Mouse (Mus musculus) midbrain, embryonic 15.5 days (tissue): Measurements from ENCODE around the gene Prkab1. TPM values are rescaled to one million over a fixed set of nuclear protein-coding genes. Genes with fewer than 3 reads are reported as not detected.

Source experiments
- ATAC-seq: fragments of 200-750 bp; cut with Nextera tagmentation; replicated peaks from 2 replicates; pipeline ENCODE4 v1.8.0; 2017; ENCODE audit warnings: moderate TSS enrichment
- H3K27ac ChIP-seq: fragments of 300-500 bp; sonication (generic); 2 replicates; pipeline ENCODE4 v1.5.1; 2015; ENCODE audit warnings: mild to moderate bottlenecking, inconsistent platforms
- H3K27me3 ChIP-seq: fragments of 300-500 bp; sonication (generic); replicated peaks from 2 replicates; pipeline ENCODE4 v1.6.1; 2015; ENCODE audit warnings: inconsistent platforms
- H3K36me3 ChIP-seq: fragments of 300-500 bp; sonication (generic); replicated peaks from 2 replicates; pipeline ENCODE4 v1.6.1; 2015; ENCODE audit warnings: inconsistent platforms
- H3K4me1 ChIP-seq: fragments of 300-500 bp; sonication (generic); 2 replicates; pipeline ENCODE4 v1.6.1; 2015; ENCODE audit warnings: inconsistent platforms
- H3K4me2 ChIP-seq: fragments of 300-500 bp; sonication (generic); 2 replicates; pipeline ENCODE4 v1.6.1; 2015; ENCODE audit warnings: inconsistent platforms, mild to moderate bottlenecking, moderate library complexity
- H3K4me3 ChIP-seq: fragments of 300-500 bp; sonication (generic); 2 replicates; pipeline ENCODE4 v1.5.1; 2015; ENCODE audit warnings: mild to moderate bottlenecking, inconsistent platforms
- H3K9ac ChIP-seq: fragments of 300-500 bp; sonication (generic); 2 replicates; pipeline ENCODE4 v1.6.1; 2015; ENCODE audit warnings: mild to moderate bottlenecking, inconsistent platforms
- H3K9me3 ChIP-seq: fragments of 300-500 bp; sonication (generic); 2 replicates; pipeline ENCODE4 v1.6.1; 2016; ENCODE audit warnings: inconsistent platforms
- WGBS: fragments of 180-500 bp; shearing (Covaris S2); methylation state at CpG from one replicate; pipeline ENCODE4 v1.1.7; 2015; ENCODE audit warnings: mixed read lengths; 5-methylcytosine and 5-hydroxymethylcytosine counted together
- polyA plus RNA-seq: library from polyadenylated mRNA; unstranded; fragments of >200 nt; fragmentation: Nextera tagmentation; extraction: Ambion mirVana; gene quantifications from 2 replicates; pipeline ENCODE4 v1.2.1, GENCODE M21; 2015

Gene Prkab1
- polyA plus RNA-seq, 1 experiment from 2014 or later, result 59.8 TPM

DNA sequence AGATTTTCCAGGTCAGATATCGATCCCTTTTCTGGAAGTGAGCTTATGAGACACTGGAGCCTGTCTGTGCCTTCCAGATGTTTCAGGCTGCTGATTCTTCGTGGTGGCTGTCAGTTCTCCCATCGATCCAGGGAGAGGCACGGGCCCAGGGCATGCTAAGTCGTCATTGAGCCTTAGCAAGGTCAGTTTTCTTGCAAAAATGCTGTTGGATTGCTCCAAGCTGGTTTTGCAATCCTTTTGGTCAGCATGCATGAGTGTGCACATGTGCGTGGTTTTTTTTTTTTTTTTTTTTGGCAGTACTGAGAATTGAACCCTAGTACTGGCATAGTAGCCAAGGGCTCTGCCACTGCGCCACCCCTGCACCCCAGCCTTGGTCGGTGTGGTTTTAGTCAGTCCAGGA is 21.2 kb downstream of the Prkab1 start:
- Histone ChIP-seq H3K4me3 (no peak overlapping the region), H3K27me3 (no peaks in the 10 kb centered on the region), H3K9ac (no peak overlapping the region), H3K4me2 (no peak overlapping the region), H3K9me3 (no peaks in the 10 kb centered on the region), H3K27ac (no peak overlapping the region), H3K4me1 (no peaks in the 10 kb centered on the region), H3K36me3 (no peaks in the 10 kb centered on the region; the same call in 1 of the 2 replicates)
- no peak for ATAC-seq
- WGBS, result 83% methylated on average over 8 of the region's 8 CpGs

DNA sequence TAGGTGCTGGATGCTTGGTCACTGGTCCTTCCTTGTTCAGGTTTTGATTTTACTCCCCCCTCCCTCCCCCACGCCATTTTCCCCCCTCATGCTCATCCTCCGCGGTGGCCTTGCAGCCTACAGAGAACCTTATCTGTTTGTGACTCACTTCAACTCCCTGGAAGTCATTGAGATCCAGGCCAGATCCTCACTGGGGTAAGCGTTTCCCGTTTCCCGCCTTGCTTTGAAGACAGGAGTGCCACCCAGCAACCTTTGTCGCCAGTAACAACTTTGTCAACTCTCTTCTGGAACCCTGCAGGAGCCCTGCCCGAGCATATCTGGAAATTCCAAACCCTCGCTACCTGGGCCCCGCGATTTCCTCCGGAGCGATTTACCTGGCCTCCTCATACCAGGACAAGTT is 26.9 kb downstream of the Prkab1 start:
- no peak overlapping the region for H3K9ac ChIP-seq

DNA sequence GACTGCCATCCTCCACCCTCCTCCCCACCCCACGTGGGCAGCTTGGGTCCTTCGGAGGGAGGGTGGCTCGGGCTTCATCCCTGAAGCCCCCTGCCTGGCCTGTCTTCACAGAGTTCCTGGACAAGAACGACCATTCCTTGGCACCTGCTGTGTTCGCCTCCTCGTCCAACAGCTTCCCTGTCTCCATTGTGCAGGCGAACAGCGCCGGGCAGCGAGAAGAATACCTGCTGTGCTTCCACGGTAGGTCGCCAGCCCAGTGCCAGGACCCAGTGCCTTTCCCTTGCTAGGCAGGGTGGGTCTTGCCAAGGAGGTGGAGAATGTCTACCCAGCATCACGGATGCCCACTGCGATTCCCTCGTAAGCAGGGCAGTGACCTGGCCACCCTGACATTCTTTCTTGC is 30.2 kb downstream of the Prkab1 start:
- H3K4me2 ChIP-seq, result no peak overlapping the region
- ATAC-seq, result no peak
- WGBS, result 82% methylated on average over 15 of the region's 15 CpGs
- no peak overlapping the region for H3K9ac ChIP-seq
- H3K4me1 ChIP-seq, result no peaks in the 10 kb centered on the region
- H3K4me3 ChIP-seq, result no peak overlapping the region
- H3K9me3 ChIP-seq, result 0 out of 2 replicates have a peak, but pooled peaks cover 2% of the 10 kb centered on the region
- no peak overlapping the region for H3K27ac ChIP-seq
- H3K27me3 ChIP-seq, result no peaks in the 10 kb centered on the region
- peaks cover 17% of the 10 kb centered on the region for H3K36me3 ChIP-seq

More for the DNA sequence above, 26.9 kb downstream of the Prkab1 start:
- Histone ChIP-seq H3K27ac (no peak overlapping the region), H3K4me3 (no peak overlapping the region), H3K9me3 (no peaks in the 10 kb centered on the region), H3K4me1 (no peaks in the 10 kb centered on the region), H3K4me2 (no peak overlapping the region), H3K27me3 (no peaks in the 10 kb centered on the region), H3K36me3 (no peaks in the 10 kb centered on the region; the same call in 1 of the 2 replicates)
- ATAC-seq, result no peak
- WGBS, result 75% methylated on average over 13 of the region's 13 CpGs

DNA sequence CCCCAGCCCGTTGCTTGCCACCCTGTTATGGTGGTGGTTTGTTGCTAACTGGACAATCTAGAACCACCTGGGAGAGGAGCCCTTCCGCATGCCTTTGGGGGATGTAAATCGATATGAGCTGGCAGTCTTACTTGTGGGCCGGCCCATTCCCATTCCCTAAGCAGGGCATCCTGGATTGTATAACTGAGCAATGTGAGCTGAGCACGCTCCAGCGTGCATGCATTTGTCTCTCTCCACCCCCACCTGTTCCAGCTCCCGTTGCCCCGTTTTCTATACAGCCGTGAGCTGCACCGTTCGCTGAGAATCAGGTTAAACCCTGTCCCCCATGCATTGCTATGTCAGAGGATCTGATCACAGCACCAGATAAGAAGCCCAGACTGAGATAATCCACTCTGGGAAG is 32.6 kb downstream of the Prkab1 start:
- Histone ChIP-seq H3K9ac (no peak overlapping the region), H3K36me3 (peaks cover 17% of the 10 kb centered on the region), H3K4me3 (no peak overlapping the region), H3K27me3 (no peaks in the 10 kb centered on the region), H3K4me1 (no peaks in the 10 kb centered on the region), H3K27ac (no peak overlapping the region), H3K4me2 (no peak overlapping the region), H3K9me3 (0 out of 2 replicates have a peak, but pooled peaks cover 2% of the 10 kb centered on the region)
- WGBS, result 95% methylated on average over 11 of the region's 11 CpGs
- ATAC-seq, result no peak

DNA sequence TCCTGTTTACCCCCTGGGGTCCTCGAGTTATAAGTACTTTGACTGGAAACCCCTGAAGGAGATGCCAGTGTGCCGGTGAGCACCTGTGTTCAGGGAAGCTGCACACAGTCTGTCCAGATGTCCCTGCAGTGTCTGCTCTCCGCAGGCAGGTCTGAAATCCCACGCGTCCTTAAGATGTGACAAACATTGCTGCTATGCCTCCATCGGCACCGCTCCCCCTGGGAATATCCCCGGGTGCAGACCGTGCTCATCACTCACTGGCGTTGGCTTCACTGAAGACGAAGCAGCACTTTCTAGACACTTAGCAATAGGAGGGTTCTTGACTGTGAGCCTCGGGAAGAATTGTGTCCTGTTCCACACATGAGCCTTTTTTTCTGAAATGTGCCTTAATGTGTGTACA is 37.0 kb downstream of the Prkab1 start:
- no peaks in the 10 kb centered on the region for H3K27me3 ChIP-seq
- WGBS, result 88% methylated on average over 12 of the region's 12 CpGs
- H3K4me1 ChIP-seq, result no peaks in the 10 kb centered on the region
- no peak overlapping the region for H3K4me2 ChIP-seq
- no peak overlapping the region for H3K27ac ChIP-seq
- no peak for ATAC-seq
- 0 out of 2 replicates have a peak, but pooled peaks cover 2% of the 10 kb centered on the region for H3K9me3 ChIP-seq
- H3K4me3 ChIP-seq, result no peak overlapping the region
- H3K9ac ChIP-seq, result no peak overlapping the region
- H3K36me3 ChIP-seq, result peaks cover 17% of the 10 kb centered on the region

DNA sequence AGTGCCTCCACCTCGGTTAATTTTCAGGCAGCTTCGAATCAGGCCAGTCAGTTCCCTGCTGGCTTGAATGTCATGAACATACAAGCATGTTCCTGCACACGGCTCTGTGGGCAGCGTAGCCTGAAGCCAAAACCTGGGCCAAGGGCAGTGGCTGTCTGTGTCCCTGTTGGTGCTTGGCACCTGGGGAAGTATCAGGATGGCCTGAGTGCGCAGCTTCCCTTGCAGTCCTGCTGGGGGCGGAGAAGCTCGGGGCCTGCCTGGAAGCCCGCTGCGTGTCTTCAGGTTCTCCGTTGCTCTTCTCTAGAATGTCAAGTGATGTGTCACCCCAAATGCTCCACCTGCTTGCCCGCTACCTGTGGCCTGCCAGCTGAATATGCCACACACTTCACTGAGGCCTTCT is 39.2 kb downstream of the Prkab1 start:
- no peak overlapping the region for H3K9ac ChIP-seq
- H3K9me3 ChIP-seq, result no peaks in the 10 kb centered on the region
- H3K27me3 ChIP-seq, result no peaks in the 10 kb centered on the region
- H3K27ac ChIP-seq, result no peak overlapping the region
- peaks cover 2% of the 10 kb centered on the region for H3K36me3 ChIP-seq
- no peak overlapping the region for H3K4me2 ChIP-seq
- H3K4me3 ChIP-seq, result no peak overlapping the region
- 95% methylated on average over 11 of the region's 11 CpGs for WGBS
- H3K4me1 ChIP-seq, result no peaks in the 10 kb centered on the region
- no peak for ATAC-seq

DNA sequence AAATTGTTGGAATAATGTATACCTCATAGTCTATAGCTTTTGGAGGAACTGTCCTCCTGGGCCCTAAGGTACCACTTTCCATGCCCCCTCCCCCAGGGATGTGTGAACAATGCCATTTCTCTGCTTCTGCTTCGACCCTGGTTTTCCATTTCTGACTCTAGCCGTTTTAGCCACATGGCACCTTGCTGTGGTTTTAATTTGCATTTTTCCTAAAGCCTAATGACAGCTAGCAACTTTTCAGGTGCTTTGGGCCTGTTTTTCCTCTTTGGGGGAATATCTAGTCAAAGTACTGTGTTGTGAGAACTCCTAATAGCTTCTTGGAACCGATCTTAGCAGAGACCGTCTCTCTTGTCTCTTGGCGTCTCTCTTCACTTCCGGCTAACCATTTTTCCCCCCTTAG is 39.9 kb downstream of the Prkab1 start:
- no peak for ATAC-seq
- Histone ChIP-seq H3K9ac (no peak overlapping the region), H3K36me3 (no peaks in the 10 kb centered on the region; the same call in 1 of the 2 replicates), H3K4me1 (no peaks in the 10 kb centered on the region), H3K4me3 (no peak overlapping the region), H3K9me3 (no peaks in the 10 kb centered on the region), H3K27me3 (no peaks in the 10 kb centered on the region), H3K4me2 (no peak overlapping the region), H3K27ac (no peak overlapping the region)
- 92% methylated on average over 6 of the region's 6 CpGs for WGBS

DNA sequence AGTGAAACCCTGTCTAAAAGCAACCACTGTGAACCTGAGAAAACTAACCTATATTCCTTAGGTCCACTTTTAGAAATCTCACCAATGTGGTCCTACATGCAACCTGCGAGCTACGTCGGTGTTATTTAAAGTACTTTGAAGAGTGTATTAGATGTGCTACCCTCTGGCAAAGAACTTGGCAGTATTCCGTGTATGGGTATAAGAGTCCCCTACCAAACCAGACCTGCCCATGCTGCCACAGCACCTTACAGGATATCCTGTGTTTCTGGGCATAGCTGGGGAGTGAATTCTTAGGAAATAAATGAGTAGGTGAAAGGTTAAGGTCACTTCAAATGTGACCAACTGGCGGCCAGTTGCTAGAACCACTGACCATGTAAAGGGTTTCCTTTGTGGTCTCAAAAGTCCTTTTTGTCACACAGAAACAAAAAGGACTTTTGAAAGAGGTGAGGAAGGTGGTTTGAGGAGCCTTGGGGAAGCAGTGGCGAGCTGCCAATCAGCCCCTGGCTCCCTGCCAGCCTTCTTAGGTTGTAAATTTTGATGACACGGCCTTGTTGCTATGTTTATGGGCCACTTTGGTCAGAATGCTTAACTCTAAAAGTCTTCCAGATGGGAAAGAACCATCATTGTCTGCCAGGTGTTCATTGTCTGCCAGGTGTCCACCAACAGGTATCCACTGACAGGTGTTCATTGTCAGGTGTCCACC is 41.5 kb downstream of the Prkab1 start:
- Histone ChIP-seq H3K27ac (no peak overlapping the region), H3K9me3 (no peaks in the 10 kb centered on the region), H3K4me2 (no peak overlapping the region), H3K27me3 (no peaks in the 10 kb centered on the region), H3K4me1 (peaks cover 7% of the 10 kb centered on the region), H3K36me3 (no peaks in the 10 kb centered on the region; the same call in 1 of the 2 replicates), H3K9ac (no peak overlapping the region), H3K4me3 (no peak overlapping the region)
- WGBS, result 78% methylated on average over 7 of the region's 7 CpGs
- ATAC-seq, result no peak

DNA sequence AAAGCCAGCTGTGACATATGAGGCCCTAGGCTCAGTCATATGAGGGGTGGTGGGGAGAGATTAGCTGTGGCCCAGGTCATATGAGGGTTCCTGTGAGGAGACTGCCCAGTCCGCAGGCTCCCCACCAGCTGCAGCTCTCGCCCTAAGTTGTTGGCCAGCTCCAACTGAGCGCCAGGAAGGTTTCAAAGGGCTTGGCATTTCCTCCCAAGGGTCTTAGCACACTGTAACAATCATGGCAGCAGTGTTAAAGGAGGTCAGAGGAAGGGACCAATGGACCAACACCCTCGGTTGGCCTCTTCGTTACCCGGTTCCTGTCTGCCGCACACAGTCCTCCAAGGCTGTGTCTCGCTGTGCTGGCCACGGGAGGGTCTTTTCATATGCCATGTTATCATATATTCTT is 43.8 kb downstream of the Prkab1 start:
- Histone ChIP-seq H3K4me2 (no peak overlapping the region), H3K4me1 (peaks cover 9% of the 10 kb centered on the region), H3K9ac (no peak overlapping the region), H3K27ac (no peak overlapping the region), H3K36me3 (no peaks in the 10 kb centered on the region; the same call in 1 of the 2 replicates), H3K4me3 (no peak overlapping the region), H3K9me3 (no peaks in the 10 kb centered on the region), H3K27me3 (no peaks in the 10 kb centered on the region)
- 88% methylated on average over 9 of the region's 9 CpGs for WGBS
- ATAC-seq, result no peak

DNA sequence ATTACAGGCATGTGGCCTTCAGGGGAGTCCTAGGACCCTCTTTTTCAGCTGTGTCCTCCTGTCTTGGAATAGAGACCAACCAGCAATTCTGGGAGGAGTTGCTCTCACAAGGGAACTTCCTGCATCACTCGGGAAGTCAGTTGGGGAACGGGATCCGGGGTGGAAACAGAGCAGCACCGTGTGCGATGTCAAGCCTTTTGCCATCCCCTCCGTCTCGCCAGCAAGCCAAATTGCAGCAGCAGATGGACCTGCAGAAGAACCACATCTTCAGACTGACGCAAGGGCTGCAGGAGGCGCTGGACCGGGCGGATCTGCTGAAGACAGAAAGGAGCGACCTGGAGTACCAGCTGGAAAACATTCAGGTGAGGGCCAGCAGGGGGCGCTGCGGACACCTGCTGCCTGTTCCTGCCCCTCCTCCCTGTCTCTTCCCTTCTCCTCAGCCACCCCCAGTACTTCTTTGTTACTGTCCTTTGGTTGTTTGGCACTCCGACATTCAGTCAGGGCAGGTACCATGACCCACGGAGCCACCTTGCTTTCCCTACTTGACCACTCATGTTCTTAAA is 45.1 kb downstream of the Prkab1 start:
- H3K27ac ChIP-seq, result no peak overlapping the region
- H3K27me3 ChIP-seq, result no peaks in the 10 kb centered on the region
- H3K9ac ChIP-seq, result no peak overlapping the region
- H3K4me2 ChIP-seq, result no peak overlapping the region
- H3K4me3 ChIP-seq, result no peak overlapping the region
- peaks cover 9% of the 10 kb centered on the region for H3K4me1 ChIP-seq
- no peaks in the 10 kb centered on the region; the same call in 1 of the 2 replicates for H3K36me3 ChIP-seq
- H3K9me3 ChIP-seq, result no peaks in the 10 kb centered on the region
- ATAC-seq, result no peak
- 56% methylated on average over 16 of the region's 16 CpGs for WGBS

DNA sequence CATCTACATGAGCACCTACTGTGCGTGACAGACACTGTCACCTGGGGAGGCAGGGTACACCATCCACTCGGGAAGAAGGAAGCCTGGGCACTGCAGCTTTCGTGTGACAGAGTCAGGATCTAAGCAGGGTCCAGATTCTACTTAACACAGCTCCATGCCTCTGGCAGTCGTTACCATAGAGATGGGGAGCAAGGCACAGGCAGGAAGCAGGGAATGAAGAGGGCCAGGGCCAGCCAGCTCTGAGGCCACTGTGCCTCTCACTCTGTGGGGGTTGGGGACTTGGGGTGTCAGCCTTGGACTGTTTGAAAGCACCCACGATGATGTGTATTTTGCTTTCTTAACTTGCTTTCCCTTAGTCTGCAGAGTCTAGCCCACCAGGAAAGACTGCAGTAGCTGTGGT is 46.1 kb downstream of the Prkab1 start:
- Histone ChIP-seq H3K27ac (0 out of 2 replicates have a peak overlapping the region, but pooled peaks have one; percentile 23), H3K9me3 (no peaks in the 10 kb centered on the region), H3K4me1 (peaks cover 9% of the 10 kb centered on the region), H3K9ac (no peak overlapping the region), H3K27me3 (no peaks in the 10 kb centered on the region), H3K36me3 (no peaks in the 10 kb centered on the region; the same call in 1 of the 2 replicates), H3K4me3 (no peak overlapping the region), H3K4me2 (no peak overlapping the region)
- WGBS, result 45% methylated on average over 5 of the region's 5 CpGs
- ATAC-seq, result no peak

DNA sequence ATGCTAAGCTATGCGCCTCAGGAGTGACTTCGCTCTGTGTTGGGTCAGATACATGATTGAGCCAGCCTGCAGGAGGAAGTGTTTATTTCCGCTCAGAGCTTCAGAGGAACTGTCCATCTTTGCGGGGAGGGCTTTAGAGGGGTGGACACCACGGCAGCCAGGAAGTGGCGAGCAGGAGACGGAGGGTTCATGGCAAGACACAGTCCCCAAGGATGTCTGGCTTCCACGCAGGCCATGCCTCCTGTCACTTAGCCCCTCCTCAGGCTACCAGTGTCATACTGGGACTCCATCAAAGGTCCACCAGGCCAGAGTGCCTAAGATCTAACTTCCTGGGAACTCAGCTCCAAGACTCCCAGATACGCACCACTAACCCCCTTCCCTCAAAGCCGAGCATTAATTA is 46.6 kb downstream of the Prkab1 start:
- Histone ChIP-seq H3K4me2 (no peak overlapping the region), H3K27ac (peak overlapping the region; percentile 23; the same call in 1 of the 2 replicates)

DNA sequence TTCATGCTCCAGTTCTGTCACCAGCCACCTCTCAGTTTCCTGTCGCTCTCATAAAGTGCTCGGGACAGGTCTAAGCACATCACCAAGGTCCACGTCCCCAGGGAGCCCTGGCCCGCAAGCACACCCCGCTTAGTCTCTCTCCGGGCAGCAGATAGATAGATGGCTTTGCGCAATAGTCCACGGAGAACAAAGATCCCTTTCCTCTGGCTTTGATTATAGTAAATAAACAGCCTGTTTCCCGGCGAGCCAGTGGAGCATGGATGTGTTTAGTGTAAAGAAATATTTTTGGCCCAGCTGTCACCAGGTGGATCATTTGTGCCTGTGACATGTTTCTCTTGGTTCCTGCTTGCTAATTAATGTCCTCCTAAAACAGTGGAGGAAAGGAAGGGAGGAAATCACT is 47.0 kb downstream of the Prkab1 start:
- ATAC-seq, result no peak
- Histone ChIP-seq H3K4me3 (no peak overlapping the region), H3K9ac (no peak overlapping the region), H3K27me3 (no peaks in the 10 kb centered on the region), H3K36me3 (no peaks in the 10 kb centered on the region; the same call in 1 of the 2 replicates), H3K4me1 (peaks cover 9% of the 10 kb centered on the region), H3K9me3 (no peaks in the 10 kb centered on the region), H3K4me2 (no peak overlapping the region), H3K27ac (no peak overlapping the region; the same call in 1 of the 2 replicates)
- WGBS, result 73% methylated on average over 10 of the region's 10 CpGs

More for the DNA sequence above, 46.6 kb downstream of the Prkab1 start:
- whole genome bisulfite sequencing, result 69% methylated on average over 10 of the region's 10 CpGs
- H3K4me1 ChIP-seq, result peaks cover 9% of the 10 kb centered on the region
- H3K9me3 ChIP-seq, result no peaks in the 10 kb centered on the region
- no peak overlapping the region for H3K9ac ChIP-seq
- no peak overlapping the region for H3K4me3 ChIP-seq
- no peak for ATAC-seq
- no peaks in the 10 kb centered on the region for H3K27me3 ChIP-seq
- H3K36me3 ChIP-seq, result no peaks in the 10 kb centered on the region; the same call in 1 of the 2 replicates
